Mouse (Mus musculus) midbrain, embryonic 14.5 days (tissue): ENCODE measurements at regions not wholly inside any gene's neighbourhood (a gene's known extent, or its start where the extent isn't known, plus 50 kb on each side); places are given as distances from the start of the nearest gene placed in this dataset.

Experiments used
- ATAC-seq: fragments of 200-750 bp; cut with Nextera tagmentation; 2 replicates; pipeline ENCODE4 v1.8.0; 2017; ENCODE audit warnings: moderate number of reproducible peaks, moderate library complexity; ENCODE audit not compliant: low FRiP score, low TSS enrichment
- DNase-seq: peaks from one replicate; pipeline ENCODE4 v3.0.0-alpha.2; 2015
- H3K27ac ChIP-seq: fragments of 300-500 bp; sonication (generic); replicated peaks from 2 replicates; pipeline ENCODE4 v1.5.1; 2014; ENCODE audit warnings: mild to moderate bottlenecking, low read depth, low read length, moderate library complexity
- H3K27me3 ChIP-seq: fragments of 300-500 bp; sonication (generic); 2 replicates; pipeline ENCODE4 v1.6.1; 2014; ENCODE audit warnings: low read length, control low read depth, mixed read lengths; ENCODE audit not compliant: control insufficient read depth, insufficient read depth
- H3K36me3 ChIP-seq: fragments of 300-500 bp; sonication (generic); 2 replicates; pipeline ENCODE4 v1.6.1; 2014; ENCODE audit warnings: low read length, control low read depth; ENCODE audit not compliant: control insufficient read depth, insufficient read depth
- H3K4me1 ChIP-seq: fragments of 300-500 bp; sonication (generic); 2 replicates; pipeline ENCODE4 v1.6.1; 2014; ENCODE audit warnings: mild to moderate bottlenecking, antibody characterized with exemption, low read length, control low read depth; ENCODE audit not compliant: control insufficient read depth, insufficient read depth
- H3K4me2 ChIP-seq: fragments of 300-500 bp; sonication (generic); 2 replicates; pipeline ENCODE4 v1.6.1; 2014; ENCODE audit warnings: mild to moderate bottlenecking, low read length, moderate library complexity
- H3K4me3 ChIP-seq: fragments of 300-500 bp; sonication (generic); replicated peaks from 2 replicates; pipeline ENCODE4 v1.5.1; 2014; ENCODE audit warnings: low read depth, low read length
- H3K9ac ChIP-seq: fragments of 300-500 bp; sonication (generic); replicated peaks from 2 replicates; pipeline ENCODE4 v1.6.1; 2014; ENCODE audit warnings: mild to moderate bottlenecking, low read length, moderate library complexity
- H3K9me3 ChIP-seq: fragments of 300-500 bp; sonication (generic); 2 replicates; pipeline ENCODE4 v1.6.1; 2016; ENCODE audit warnings: low read length, control low read depth, mixed read lengths; ENCODE audit not compliant: control insufficient read depth
- WGBS: fragments of 180-500 bp; shearing (Covaris S2); extraction: QIAGEN DNeasy Blood & Tissue Kit; methylation state at CpG from one replicate; pipeline ENCODE4 v1.1.7; 2014; 5-methylcytosine and 5-hydroxymethylcytosine counted together

GRCm38 (mm10) chr1:76505150-76505549, 959.1 kb downstream of the Slc4a3 start:
- no peaks in the 10 kb centered on the region for H3K36me3 ChIP-seq
- H3K4me3 ChIP-seq, result no peak overlapping the region
- no peak overlapping the region for H3K4me2 ChIP-seq
- DNase-seq (no peak), ATAC-seq (no peak)
- H3K4me1 ChIP-seq, result no peaks in the 10 kb centered on the region
- no peaks in the 10 kb centered on the region for H3K9me3 ChIP-seq
- H3K27ac ChIP-seq, result no peak overlapping the region
- no peaks in the 10 kb centered on the region for H3K27me3 ChIP-seq
- no peak overlapping the region for H3K9ac ChIP-seq

- Histone ChIP-seq H3K36me3 (no peaks in the 10 kb centered on the region), H3K4me3 (no peak overlapping the region), H3K4me1 (no peaks in the 10 kb centered on the region), H3K27ac (no peak overlapping the region), H3K4me2 (no peak overlapping the region), H3K9ac (no peak overlapping the region), H3K27me3 (no peaks in the 10 kb centered on the region), H3K9me3 (no peaks in the 10 kb centered on the region)
- no peak for DNase-seq
- no peak for ATAC-seq
- 100% methylated on average over 1 of the region's 1 CpGs for WGBS
Measured at GRCm38 (mm10) chr1:76508821-76509220, 962.8 kb downstream of the Slc4a3 start.

GRCm38 (mm10) chr1:76509486-76509885, 963.4 kb downstream of the Slc4a3 start:
- 90% methylated on average over 3 of the region's 3 CpGs for WGBS
- DNase-seq (no peak), ATAC-seq (no peak)
- no peaks in the 10 kb centered on the region for H3K9me3 ChIP-seq
- no peak overlapping the region for H3K4me3 ChIP-seq
- no peaks in the 10 kb centered on the region for H3K36me3 ChIP-seq
- H3K4me1 ChIP-seq, result no peaks in the 10 kb centered on the region
- no peaks in the 10 kb centered on the region for H3K27me3 ChIP-seq
- no peak overlapping the region for H3K27ac ChIP-seq
- no peak overlapping the region for H3K4me2 ChIP-seq
- H3K9ac ChIP-seq, result no peak overlapping the region

GRCm38 (mm10) chr1:76512156-76512555, 966.1 kb downstream of the Slc4a3 start:
- no peak for ATAC-seq
- H3K4me2 ChIP-seq, result no peak overlapping the region
- WGBS, result 49% methylated on average over 1 of the region's 1 CpGs

GRCm38 (mm10) chr1:76513490-76513889, 967.4 kb downstream of the Slc4a3 start:
- Histone ChIP-seq H3K4me3 (no peak overlapping the region), H3K9me3 (no peaks in the 10 kb centered on the region), H3K27ac (no peak overlapping the region), H3K27me3 (no peaks in the 10 kb centered on the region), H3K4me2 (no peak overlapping the region), H3K9ac (no peak overlapping the region), H3K36me3 (no peaks in the 10 kb centered on the region), H3K4me1 (no peaks in the 10 kb centered on the region)
- DNase-seq, result no peak
- 84% methylated on average over 2 of the region's 2 CpGs for WGBS
- ATAC-seq, result no peak

More at GRCm38 (mm10) chr1:76512156-76512555, 966.1 kb downstream of the Slc4a3 start:
- H3K36me3 ChIP-seq, result no peaks in the 10 kb centered on the region
- H3K4me1 ChIP-seq, result no peaks in the 10 kb centered on the region
- H3K4me3 ChIP-seq, result no peak overlapping the region
- H3K27ac ChIP-seq, result no peak overlapping the region
- H3K9ac ChIP-seq, result no peak overlapping the region
- H3K9me3 ChIP-seq, result no peaks in the 10 kb centered on the region
- no peak for DNase-seq
- H3K27me3 ChIP-seq, result no peaks in the 10 kb centered on the region

GRCm38 (mm10) chr1:76529531-76529930, 983.5 kb downstream of the Slc4a3 start:
- no peak for ATAC-seq
- no peaks in the 10 kb centered on the region for H3K9me3 ChIP-seq
- no peak overlapping the region for H3K4me2 ChIP-seq
- no peak for DNase-seq
- no peak overlapping the region for H3K27ac ChIP-seq
- H3K27me3 ChIP-seq, result no peaks in the 10 kb centered on the region
- 90% methylated on average over 9 of the region's 9 CpGs for WGBS
- H3K9ac ChIP-seq, result no peak overlapping the region
- H3K4me3 ChIP-seq, result no peak overlapping the region
- H3K36me3 ChIP-seq, result no peaks in the 10 kb centered on the region
- no peaks in the 10 kb centered on the region for H3K4me1 ChIP-seq

- H3K27ac ChIP-seq, result no peak overlapping the region
- no peak overlapping the region for H3K4me2 ChIP-seq
- DNase-seq, result no peak
- H3K9me3 ChIP-seq, result no peaks in the 10 kb centered on the region
- WGBS, result 67% methylated on average over 6 of the region's 6 CpGs
- no peaks in the 10 kb centered on the region for H3K27me3 ChIP-seq
- H3K4me3 ChIP-seq, result no peak overlapping the region
- no peaks in the 10 kb centered on the region for H3K4me1 ChIP-seq
- H3K9ac ChIP-seq, result no peak overlapping the region
- H3K36me3 ChIP-seq, result no peaks in the 10 kb centered on the region
- no peak for ATAC-seq
Measured at GRCm38 (mm10) chr1:76530342-76530741, 984.3 kb downstream of the Slc4a3 start.

- Histone ChIP-seq H3K27me3 (no peaks in the 10 kb centered on the region), H3K36me3 (no peaks in the 10 kb centered on the region), H3K9ac (no peak overlapping the region), H3K4me3 (no peak overlapping the region), H3K4me2 (no peak overlapping the region), H3K27ac (no peak overlapping the region), H3K4me1 (no peaks in the 10 kb centered on the region), H3K9me3 (no peaks in the 10 kb centered on the region)
- WGBS, result 61% methylated on average over 4 of the region's 4 CpGs
- ATAC-seq, result no peak
- DNase-seq, result no peak
Measured at GRCm38 (mm10) chr1:76535522-76535956, 979.3 kb downstream of the Epha4 start.

GRCm38 (mm10) chr1:76540529-76540928, 974.4 kb downstream of the Epha4 start:
- H3K9ac ChIP-seq, result no peak overlapping the region
- no peak overlapping the region for H3K4me3 ChIP-seq
- no peak overlapping the region for H3K27ac ChIP-seq
- WGBS, result 79% methylated on average over 3 of the region's 3 CpGs
- no peaks in the 10 kb centered on the region for H3K4me1 ChIP-seq
- H3K9me3 ChIP-seq, result no peaks in the 10 kb centered on the region
- ATAC-seq (no peak), DNase-seq (no peak)
- H3K27me3 ChIP-seq, result no peaks in the 10 kb centered on the region
- H3K36me3 ChIP-seq, result no peaks in the 10 kb centered on the region
- no peak overlapping the region for H3K4me2 ChIP-seq
